Comparison of ENCODE assay signal across 19 mouse cellular contexts in genomic region chr1:33502890-33503289, GRCm38 (mm10).
DNase-seq lines count a peak whose midpoint lies in the region; ATAC-seq and TF ChIP-seq lines count a peak whose summit lies in the region.
"Had no signal": no experiment of that assay in that cellular context is flagged by ENCODE, and none has a peak within 500 bp of the region (broad histone marks: within the 10 kb centered on the region; RNA-seq: fewer than 3 reads in every experiment).

No protein-coding gene starts in this region.

- TF ChIP-seq POLR2A in bone marrow macrophage, adult 2 months (IDR thresholded peaks at IDR 0.05; ENCODE audit: borderline replicate concordance, low read depth, low read length) = no peak

- peak; percentile 14 for DNase-seq in heart, postnatal 0 days (ENCODE audit: low spot score)
- no peak for DNase-seq in heart, postnatal 25 days (ENCODE audit: low spot score)
- DNase-seq in cerebellum, adult 8-10 months = no peak
- no peak for DNase-seq in gastrocnemius, adult 2 months
- DNase-seq: adrenal gland, postnatal 14 days; cerebellum, postnatal 10 days; embryo, embryonic 11 days; heart, postnatal 36 days; thymus, postnatal 36 days had no signal

- no peak overlapping the region for H3K9ac ChIP-seq in heart, postnatal 0 days (replicated peaks; ENCODE audit: low read depth, low read length)
- no peak overlapping the region for H3K9ac ChIP-seq in liver, embryonic 16.5 days (ENCODE audit: low read depth, low read length)
- no peak overlapping the region for H3K9ac ChIP-seq in liver, embryonic 12.5 days
- H3K9ac ChIP-seq: embryonic facial prominence, embryonic 15.5 days; forebrain, embryonic 12.5 days; limb, embryonic 15.5 days; midbrain, embryonic 15.5 days had no signal

- ATAC-seq in heart, postnatal 0 days (ENCODE audit: insufficient read depth, low read depth) = no peak
- ATAC-seq in liver, embryonic 16.5 days (ENCODE audit: low read depth) = peak; percentile 59; the same call in 1 of the 2 replicates
- ATAC-seq in liver, embryonic 12.5 days = no peak
- peak; percentile 89 to 90; a peak in 3 of 4 replicates for ATAC-seq in hematopoietic stem cell, adult 5-6 weeks (replicated peaks in 1 of 2; ENCODE audit: insufficient read depth in 1 of 2, low FRiP score in 2 of 2, low TSS enrichment in 1 of 2, low read depth in 1 of 2, poor library complexity in 2 of 2, severe bottlenecking in 2 of 2)
- ATAC-seq: hindbrain, postnatal 0 days; midbrain, embryonic 15.5 days had no signal

- no peak overlapping the region for H3K4me2 ChIP-seq in heart, postnatal 0 days (ENCODE audit: low read depth, low read length)
- no peak overlapping the region for H3K4me2 ChIP-seq in liver, embryonic 16.5 days (ENCODE audit: low read depth, low read length)
- H3K4me2 ChIP-seq in liver, embryonic 12.5 days = no peak overlapping the region
- H3K4me2 ChIP-seq: embryonic facial prominence, embryonic 15.5 days; forebrain, embryonic 12.5 days; limb, embryonic 15.5 days; midbrain, embryonic 15.5 days had no signal

- intact Hi-C loops in heart, postnatal 25 days (cut with DNase I) = no loop called here
- intact Hi-C loops in gastrocnemius, adult 2 months (cut with DNase I) = no loop called here

- H3K27ac ChIP-seq in heart, postnatal 0 days (ENCODE audit: low read depth) = no peak overlapping the region
- H3K27ac ChIP-seq in liver, embryonic 16.5 days (ENCODE audit: low read length) = no peak overlapping the region; the same call in 1 of the 2 replicates
- H3K27ac ChIP-seq in liver, embryonic 12.5 days = no peak overlapping the region
- H3K27ac ChIP-seq in bone marrow macrophage, adult 2 months (ENCODE audit: insufficient read depth, low read depth, low read length) = peak overlapping the region; percentile 85
- no peak overlapping the region for H3K27ac ChIP-seq in gastrocnemius, adult 2 months
- H3K27ac ChIP-seq: embryonic facial prominence, embryonic 15.5 days; forebrain, embryonic 12.5 days; hindbrain, postnatal 0 days; limb, embryonic 15.5 days; midbrain, embryonic 15.5 days had no signal

- no peaks in the 10 kb centered on the region for H3K4me1 ChIP-seq in heart, postnatal 0 days (ENCODE audit: control insufficient read depth, insufficient read depth)
- H3K4me1 ChIP-seq in liver, embryonic 16.5 days (ENCODE audit: control insufficient read depth, low read depth, low read length) = no peaks in the 10 kb centered on the region; the same call in 1 of the 2 replicates
- H3K4me1 ChIP-seq in liver, embryonic 12.5 days = peaks cover 12% of the 10 kb centered on the region
- H3K4me1 ChIP-seq in bone marrow macrophage, adult 2 months (ENCODE audit: control insufficient read depth, insufficient read depth, low read length) = peaks cover 12% of the 10 kb centered on the region
- H3K4me1 ChIP-seq: embryonic facial prominence, embryonic 15.5 days; forebrain, embryonic 12.5 days; limb, embryonic 15.5 days; midbrain, embryonic 15.5 days had no signal

- no peak for TF ChIP-seq CTCF in heart, postnatal 0 days (IDR thresholded peaks at IDR 0.05; ENCODE audit: low read depth)
- TF ChIP-seq CTCF in bone marrow macrophage, adult 2 months (IDR thresholded peaks at IDR 0.05; ENCODE audit: low read depth, low read length) = no peak
- no peak for TF ChIP-seq CTCF in gastrocnemius, adult 2 months (IDR thresholded peaks at IDR 0.05)

- H3K36me3 ChIP-seq in heart, postnatal 0 days (replicated peaks; ENCODE audit: control insufficient read depth, insufficient read depth, low read length) = no peaks in the 10 kb centered on the region
- H3K36me3 ChIP-seq in liver, embryonic 16.5 days (ENCODE audit: control insufficient read depth, insufficient read depth) = no peaks in the 10 kb centered on the region; the same call in 1 of the 2 replicates
- H3K36me3 ChIP-seq in liver, embryonic 12.5 days = peaks cover 22% of the 10 kb centered on the region
- H3K36me3 ChIP-seq: embryonic facial prominence, embryonic 15.5 days; forebrain, embryonic 12.5 days; limb, embryonic 15.5 days; midbrain, embryonic 15.5 days had no signal

- TF ChIP-seq EP300 in heart, postnatal 0 days (IDR thresholded peaks at IDR 0.05; ENCODE audit: low read depth) = no peak

- H3K27me3 ChIP-seq in heart, postnatal 0 days (ENCODE audit: control insufficient read depth, insufficient read depth, low read length) = no peaks in the 10 kb centered on the region
- H3K27me3 ChIP-seq in liver, embryonic 16.5 days (ENCODE audit: control insufficient read depth, insufficient read depth, low read depth, low read length) = no peaks in the 10 kb centered on the region
- no peaks in the 10 kb centered on the region for H3K27me3 ChIP-seq in liver, embryonic 12.5 days (replicated peaks)
- H3K27me3 ChIP-seq: embryonic facial prominence, embryonic 15.5 days; forebrain, embryonic 12.5 days; limb, embryonic 15.5 days; megakaryocyte, embryonic 14.5 days; midbrain, embryonic 15.5 days had no signal

- WGBS in heart, postnatal 0 days = 50% methylated on average over 7 of the region's 7 CpGs
- WGBS in liver, embryonic 16.5 days (ENCODE audit: insufficient replicate concordance) = 32% methylated on average over 7 of the region's 7 CpGs
- 40% methylated on average over 7 of the region's 7 CpGs for WGBS in liver, embryonic 12.5 days (ENCODE audit: insufficient replicate concordance)

- H3K4me3 ChIP-seq in heart, postnatal 0 days (ENCODE audit: low read depth, low read length) = no peak overlapping the region
- H3K4me3 ChIP-seq in liver, embryonic 16.5 days (ENCODE audit: low read depth, low read length) = no peak overlapping the region
- H3K4me3 ChIP-seq in liver, embryonic 12.5 days = no peak overlapping the region
- H3K4me3 ChIP-seq in bone marrow macrophage, adult 2 months (ENCODE audit: insufficient read depth, low read length) = peak overlapping the region; percentile 38
- H3K4me3 ChIP-seq in gastrocnemius, adult 2 months = no peak overlapping the region
- H3K4me3 ChIP-seq: embryonic facial prominence, embryonic 15.5 days; forebrain, embryonic 12.5 days; limb, embryonic 15.5 days; megakaryocyte, embryonic 14.5 days; midbrain, embryonic 15.5 days had no signal

- 0 out of 2 replicates have a peak, but pooled peaks cover 3% of the 10 kb centered on the region for H3K9me3 ChIP-seq in heart, postnatal 0 days (replicated peaks; ENCODE audit: control insufficient read depth, low read length)
- no peaks in the 10 kb centered on the region for H3K9me3 ChIP-seq in liver, embryonic 16.5 days (replicated peaks; ENCODE audit: control insufficient read depth, low read length)
- no peaks in the 10 kb centered on the region for H3K9me3 ChIP-seq in liver, embryonic 12.5 days (replicated peaks)
- H3K9me3 ChIP-seq: embryonic facial prominence, embryonic 15.5 days; forebrain, embryonic 12.5 days; limb, embryonic 15.5 days; megakaryocyte, embryonic 14.5 days; midbrain, embryonic 15.5 days had no signal

Comparison
In these comparisons a context has a peak if more than half of its experiments do, and no peak if none do; other contexts are left out.
1. ATAC-seq: peak in liver, embryonic 16.5 days (single experiment) and hematopoietic stem cell, adult 5-6 weeks (2 of 2); none in heart, postnatal 0 days (single experiment) and liver, embryonic 12.5 days (single experiment).